Mouse (Mus musculus) urinary bladder, postnatal 25 days (tissue): Measurements from ENCODE around the gene Kcnip4.

Experiments used
- DNase-seq: peaks from one replicate; pipeline ENCODE4 v3.0.0; 2022; ENCODE audit warnings: low spot score

Gene Kcnip4

GRCm38 (mm10) chr5:48889395-48890194, 635.1 kb downstream of the Kcnip4 start:
- no peak for DNase-seq

GRCm38 (mm10) chr5:48878081-48878480, 646.6 kb downstream of the Kcnip4 start:
- no peak for DNase-seq

GRCm38 (mm10) chr5:48864268-48864967, 660.3 kb downstream of the Kcnip4 start:
- DNase-seq: no peak

GRCm38 (mm10) chr5:48840971-48841370, 683.7 kb downstream of the Kcnip4 start:
- no peak for DNase-seq

- no peak for DNase-seq
Observed at GRCm38 (mm10) chr5:48795526-48795925, 729.2 kb downstream of the Kcnip4 start.

- no peak for DNase-seq
Observed at GRCm38 (mm10) chr5:48779376-48779775, 745.3 kb downstream of the Kcnip4 start.

- no peak for DNase-seq
Observed at GRCm38 (mm10) chr5:48748613-48749012, 776.1 kb downstream of the Kcnip4 start.

- DNase-seq: no peak
Observed at GRCm38 (mm10) chr5:48737640-48738039, 787.1 kb downstream of the Kcnip4 start.

- DNase-seq: no peak
Observed at GRCm38 (mm10) chr5:48718166-48718565, 806.5 kb downstream of the Kcnip4 start.

- no peak for DNase-seq
Observed at GRCm38 (mm10) chr5:48705997-48706396, 818.7 kb downstream of the Kcnip4 start.

GRCm38 (mm10) chr5:48687068-48687467, 837.6 kb downstream of the Kcnip4 start:
- no peak for DNase-seq

GRCm38 (mm10) chr5:48679733-48680595, 844.7 kb downstream of the Kcnip4 start:
- DNase-seq: no peak

- no peak for DNase-seq
Observed at GRCm38 (mm10) chr5:48662504-48662903, 862.2 kb downstream of the Kcnip4 start.

GRCm38 (mm10) chr5:48659975-48660374, 864.7 kb downstream of the Kcnip4 start:
- DNase-seq: no peak

GRCm38 (mm10) chr5:48650496-48650895, 874.2 kb downstream of the Kcnip4 start:
- no peak for DNase-seq

- DNase-seq: no peak
Observed at GRCm38 (mm10) chr5:48636675-48637074, 888.0 kb downstream of the Kcnip4 start.

GRCm38 (mm10) chr5:48633631-48634030, 891.1 kb downstream of the Kcnip4 start:
- DNase-seq: no peak

GRCm38 (mm10) chr5:48623370-48623769, 901.3 kb downstream of the Kcnip4 start:
- no peak for DNase-seq

- DNase-seq: no peak
Observed at GRCm38 (mm10) chr5:48606916-48607315, 917.8 kb downstream of the Kcnip4 start.

- DNase-seq: no peak
Observed at GRCm38 (mm10) chr5:48606281-48606680, 918.4 kb downstream of the Kcnip4 start.

- DNase-seq: no peak
Observed at GRCm38 (mm10) chr5:48599481-48600040, 925.1 kb downstream of the Kcnip4 start.

- no peak for DNase-seq
Observed at GRCm38 (mm10) chr5:48588014-48588413, 936.7 kb downstream of the Kcnip4 start.
